Mouse (Mus musculus) forebrain, embryonic 16.5 days (tissue): ENCODE measurements around the gene Pola1. TPM values are rescaled to one million over a fixed set of nuclear protein-coding genes. Genes with fewer than 3 reads are reported as not detected.

ENCODE experiments used
- ATAC-seq: fragments of 200-750 bp; cut with Nextera tagmentation; 2 replicates; pipeline ENCODE4 v1.8.0; 2017; ENCODE audit warnings: mild to moderate bottlenecking, moderate library complexity
- H3K27ac ChIP-seq: fragments of 300-500 bp; sonication (generic); 2 replicates; pipeline ENCODE4 v1.5.1; 2014; ENCODE audit warnings: low read length, control low read depth
- H3K27me3 ChIP-seq: fragments of 300-500 bp; sonication (generic); replicated peaks from 2 replicates; pipeline ENCODE4 v1.6.1; 2014; ENCODE audit warnings: low read length; ENCODE audit not compliant: control insufficient read depth, insufficient read depth
- H3K36me3 ChIP-seq: fragments of 300-500 bp; sonication (generic); 2 replicates; pipeline ENCODE4 v1.6.1; 2014; ENCODE audit not compliant: control insufficient read depth, insufficient read depth
- H3K4me1 ChIP-seq: fragments of 300-500 bp; sonication (generic); replicated peaks from 2 replicates; pipeline ENCODE4 v1.6.1; 2014; ENCODE audit warnings: low read length; ENCODE audit not compliant: control insufficient read depth, insufficient read depth
- H3K4me2 ChIP-seq: fragments of 300-500 bp; sonication (generic); 2 replicates; pipeline ENCODE4 v1.6.1; 2014; ENCODE audit warnings: mild to moderate bottlenecking, low read length, control low read depth
- H3K4me3 ChIP-seq: fragments of 300-500 bp; sonication (generic); replicated peaks from 2 replicates; pipeline ENCODE4 v1.5.1; 2014; ENCODE audit warnings: mild to moderate bottlenecking, low read length, control low read depth
- H3K9ac ChIP-seq: fragments of 300-500 bp; sonication (generic); replicated peaks from 2 replicates; pipeline ENCODE4 v1.6.1; 2014; ENCODE audit warnings: low read depth, low read length, control low read depth
- H3K9me3 ChIP-seq: fragments of 300-500 bp; sonication (generic); 2 replicates; pipeline ENCODE4 v1.6.1; 2016; ENCODE audit warnings: low read length; ENCODE audit not compliant: control insufficient read depth
- WGBS: fragments of 180-500 bp; shearing (Covaris S2); extraction: QIAGEN DNeasy Blood & Tissue Kit; methylation state at CpG from one replicate; pipeline ENCODE4 v1.1.7; 2014; 5-methylcytosine and 5-hydroxymethylcytosine counted together
- polyA plus RNA-seq: library from polyadenylated mRNA; unstranded; fragments of >200 nt; fragmentation: Nextera tagmentation; extraction: Ambion mirVana; gene quantifications from 2 replicates; pipeline ENCODE4 v1.2.1, GENCODE M21; 2015

Pola1 gene
- polyA plus RNA-seq, 1 experiment from 2014 or later, result 10.8 TPM

DNA sequence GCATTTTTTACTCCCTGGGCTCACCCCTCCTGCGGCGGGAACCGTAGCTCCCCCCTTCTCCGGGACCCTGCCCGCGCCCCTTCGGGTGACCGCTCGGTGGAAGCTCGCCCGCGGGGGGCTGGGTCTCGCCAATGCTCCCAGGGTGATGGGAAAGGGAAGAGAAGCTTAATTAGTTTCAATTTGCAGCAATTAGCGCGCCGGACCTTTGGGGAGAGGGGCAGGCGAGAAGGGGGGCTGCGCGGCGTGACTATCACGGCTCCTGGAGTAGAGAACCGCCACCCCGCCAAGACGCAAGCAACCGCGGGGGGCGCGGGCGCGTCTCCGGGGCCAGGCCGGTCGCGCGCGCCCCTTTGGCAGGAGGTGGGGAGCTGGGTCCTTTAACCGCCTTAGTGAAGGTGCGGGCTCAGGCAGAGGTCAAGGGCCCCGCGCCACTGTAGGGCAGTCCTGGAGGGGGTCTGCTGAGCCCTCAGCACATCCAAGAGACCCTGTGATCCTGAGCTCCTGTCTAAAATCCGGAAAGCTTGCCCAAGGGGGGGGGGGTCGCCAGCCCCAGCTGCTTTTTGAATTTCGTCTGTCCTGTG is 332.8 kb downstream of the Pola1 start:
- Histone ChIP-seq H3K4me3 (peak overlapping the region; percentile 15), H3K27ac (peak overlapping the region; percentile 84), H3K4me1 (peaks cover 28% of the 10 kb centered on the region)

DNA sequence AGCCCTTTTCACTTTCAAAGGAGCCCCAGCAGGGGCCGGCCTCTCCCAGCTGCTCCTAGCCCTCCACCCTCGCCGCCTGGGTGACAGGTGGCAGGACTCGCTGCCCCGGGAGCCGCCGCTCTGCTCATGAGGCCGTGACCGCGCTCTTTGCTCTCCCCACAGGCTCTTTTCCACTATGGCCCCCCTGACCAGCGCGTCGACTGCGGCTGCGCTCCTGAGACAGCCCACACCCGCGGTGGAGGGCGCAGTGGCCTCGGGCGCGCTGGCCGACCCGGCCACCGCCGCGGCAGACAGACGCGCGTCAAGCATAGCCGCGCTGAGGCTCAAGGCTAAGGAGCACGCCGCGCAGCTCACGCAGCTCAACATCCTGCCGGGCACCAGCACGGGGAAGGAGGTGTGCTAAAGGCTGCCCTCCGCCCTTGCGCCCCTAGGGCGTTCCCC is 334.9 kb downstream of the Pola1 start:
- H3K4me3 ChIP-seq, result peak overlapping the region; percentile 32
- H3K9ac ChIP-seq, result peak overlapping the region; percentile 40
- H3K36me3 ChIP-seq, result no peaks in the 10 kb centered on the region
- peaks cover 28% of the 10 kb centered on the region for H3K4me1 ChIP-seq
- 24% methylated on average over 37 of the region's 40 CpGs for WGBS
- H3K27ac ChIP-seq, result peak overlapping the region; percentile 81
- H3K9me3 ChIP-seq, result no peaks in the 10 kb centered on the region
- H3K4me2 ChIP-seq, result peak overlapping the region; percentile 50
- ATAC-seq, result peak; percentile 2; the same call in 1 of the 2 replicates
- no peaks in the 10 kb centered on the region; the same call in 1 of the 2 replicates for H3K27me3 ChIP-seq

More for the DNA sequence above, 332.8 kb downstream of the Pola1 start:
- Histone ChIP-seq H3K4me2 (peak overlapping the region; percentile 41), H3K9ac (peak overlapping the region; percentile 39; the same call in 1 of the 2 replicates), H3K36me3 (no peaks in the 10 kb centered on the region), H3K27me3 (peaks cover 4% of the 10 kb centered on the region; the same call in 1 of the 2 replicates), H3K9me3 (no peaks in the 10 kb centered on the region)
- 12% methylated on average over 41 of the region's 43 CpGs for WGBS
- ATAC-seq, result peak; percentile 16

DNA sequence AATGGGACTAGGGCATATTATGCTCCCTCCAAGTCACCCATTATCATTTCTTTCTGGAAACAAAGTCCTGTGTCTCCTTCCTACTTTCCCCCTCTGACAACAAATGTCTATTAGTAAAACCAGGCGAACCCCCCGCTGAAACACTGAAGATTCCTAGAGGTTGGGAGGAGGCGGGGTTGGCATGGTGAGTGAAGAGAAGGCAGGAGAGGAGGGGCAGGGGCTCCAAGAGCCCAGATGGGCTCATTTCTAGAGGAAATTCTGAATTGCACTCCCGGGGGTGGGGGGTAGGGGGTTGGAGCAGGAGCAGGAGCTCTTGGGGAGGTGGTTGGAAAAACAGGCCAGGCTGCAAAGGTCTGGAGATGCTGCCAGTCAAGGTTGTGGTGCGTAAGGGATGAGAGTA is 336.1 kb downstream of the Pola1 start:
- Histone ChIP-seq H3K4me3 (peak overlapping the region; percentile 22; the same call in 1 of the 2 replicates), H3K27ac (peak overlapping the region; percentile 81), H3K4me1 (peaks cover 28% of the 10 kb centered on the region), H3K27me3 (no peaks in the 10 kb centered on the region; the same call in 1 of the 2 replicates), H3K9ac (peak overlapping the region; percentile 45; the same call in 1 of the 2 replicates), H3K4me2 (peak overlapping the region; percentile 47), H3K9me3 (no peaks in the 10 kb centered on the region), H3K36me3 (no peaks in the 10 kb centered on the region)
- peak; percentile 23 for ATAC-seq
- 11% methylated on average over 5 of the region's 5 CpGs for WGBS

DNA sequence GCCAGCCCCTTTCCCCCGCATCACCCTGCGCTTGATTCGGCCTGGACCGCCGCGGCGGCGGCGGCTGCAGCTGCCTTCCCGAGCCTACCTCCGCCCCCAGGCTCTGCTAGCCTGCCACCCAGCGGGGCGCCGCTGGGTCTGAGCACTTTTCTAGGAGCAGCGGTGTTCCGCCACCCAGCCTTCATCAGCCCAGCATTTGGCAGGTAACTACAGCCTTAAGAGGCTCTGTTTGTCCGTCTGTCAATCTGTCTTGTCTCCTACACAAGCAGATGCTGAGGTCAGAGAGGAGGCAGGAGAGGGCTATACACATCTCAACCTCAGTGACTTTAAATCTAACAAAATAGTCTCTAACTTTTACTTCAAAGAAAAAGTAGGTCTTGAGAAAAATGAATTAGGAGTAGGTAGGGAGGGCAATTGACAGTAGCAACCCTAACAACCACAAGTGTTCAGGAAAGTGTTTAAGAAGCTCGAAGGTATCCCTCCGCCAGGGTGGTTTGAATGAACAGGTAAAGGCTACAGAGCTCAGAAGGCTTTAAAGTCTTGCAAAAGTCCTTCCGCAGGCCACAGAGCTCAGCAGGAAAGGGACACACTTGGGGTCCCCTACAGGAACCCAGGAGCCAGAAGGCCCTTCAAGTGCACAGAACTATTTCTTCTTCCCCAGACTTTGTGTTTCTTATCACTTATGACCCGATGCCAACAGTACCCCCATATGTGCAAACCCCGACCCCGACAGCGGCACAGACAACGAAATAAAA is 337.0 kb downstream of the Pola1 start:
- Histone ChIP-seq H3K4me2 (peak overlapping the region; percentile 46), H3K27ac (peak overlapping the region; percentile 78), H3K9ac (peak overlapping the region; percentile 39), H3K36me3 (no peaks in the 10 kb centered on the region), H3K4me1 (peaks cover 25% of the 10 kb centered on the region), H3K9me3 (no peaks in the 10 kb centered on the region), H3K27me3 (no peaks in the 10 kb centered on the region; the same call in 1 of the 2 replicates), H3K4me3 (peak overlapping the region; percentile 26)
- no peak for ATAC-seq
- 33% methylated on average over 24 of the region's 25 CpGs for WGBS

DNA sequence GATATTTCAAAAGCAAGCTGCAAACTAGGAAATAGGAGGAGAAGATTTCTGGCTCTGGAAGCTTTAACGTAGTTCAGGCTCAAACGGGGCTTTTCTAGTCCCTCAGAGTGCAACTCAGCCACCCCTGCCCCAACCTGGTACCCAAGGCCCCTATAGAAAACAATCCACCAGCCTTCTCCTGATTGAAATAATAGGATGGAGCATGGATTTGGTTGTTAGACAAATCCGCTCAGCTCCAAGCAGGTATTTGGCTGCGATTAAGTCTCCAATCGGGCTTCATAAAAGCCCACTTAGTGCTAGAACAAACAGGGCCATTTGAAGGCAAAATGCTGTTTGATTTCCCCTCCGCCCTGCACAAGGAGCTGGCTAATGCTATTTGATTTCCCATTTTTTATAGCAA is 339.9 kb downstream of the Pola1 start:
- Histone ChIP-seq H3K4me3 (peak overlapping the region; percentile 48), H3K27me3 (no peaks in the 10 kb centered on the region; the same call in 1 of the 2 replicates), H3K9me3 (no peaks in the 10 kb centered on the region), H3K36me3 (no peaks in the 10 kb centered on the region), H3K9ac (peak overlapping the region; percentile 46), H3K4me1 (peaks cover 16% of the 10 kb centered on the region), H3K27ac (peak overlapping the region; percentile 69), H3K4me2 (peak overlapping the region; percentile 64)
- WGBS, result 26% methylated on average over 6 of the region's 6 CpGs
- no peak for ATAC-seq

DNA sequence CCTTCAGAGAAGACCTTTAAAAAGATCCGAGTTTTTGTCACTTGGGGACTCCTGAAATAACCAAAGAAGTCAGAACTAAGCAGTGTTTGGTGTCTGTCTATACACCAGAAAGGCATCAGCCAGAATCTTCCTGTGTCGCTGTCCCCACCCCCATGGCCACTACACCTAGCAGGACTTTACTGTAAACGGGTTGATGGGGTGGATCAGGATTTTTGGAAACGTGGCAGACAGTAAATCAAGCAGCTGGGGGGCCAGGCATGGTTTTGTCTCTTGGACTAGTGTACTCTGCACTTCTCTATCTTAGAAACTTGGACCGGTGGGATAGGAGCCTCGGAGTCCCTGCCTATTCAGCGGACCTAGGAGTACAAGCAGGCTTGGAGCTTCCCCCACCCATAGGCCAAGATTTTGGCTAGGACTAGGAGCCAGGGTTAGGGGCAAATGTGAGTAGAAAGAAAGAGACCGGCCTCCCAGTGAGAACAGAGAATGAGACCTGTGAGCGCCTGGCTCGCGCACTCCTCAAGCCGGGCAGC is 342.0 kb downstream of the Pola1 start:
- Histone ChIP-seq H3K4me1 (peaks cover 8% of the 10 kb centered on the region), H3K4me3 (peak overlapping the region; percentile 48), H3K9me3 (no peaks in the 10 kb centered on the region), H3K27ac (peak overlapping the region; percentile 80), H3K36me3 (no peaks in the 10 kb centered on the region), H3K27me3 (no peaks in the 10 kb centered on the region; the same call in 1 of the 2 replicates), H3K4me2 (peak overlapping the region; percentile 64), H3K9ac (peak overlapping the region; percentile 72)
- ATAC-seq, result no peak
- WGBS, result 16% methylated on average over 12 of the region's 12 CpGs

DNA sequence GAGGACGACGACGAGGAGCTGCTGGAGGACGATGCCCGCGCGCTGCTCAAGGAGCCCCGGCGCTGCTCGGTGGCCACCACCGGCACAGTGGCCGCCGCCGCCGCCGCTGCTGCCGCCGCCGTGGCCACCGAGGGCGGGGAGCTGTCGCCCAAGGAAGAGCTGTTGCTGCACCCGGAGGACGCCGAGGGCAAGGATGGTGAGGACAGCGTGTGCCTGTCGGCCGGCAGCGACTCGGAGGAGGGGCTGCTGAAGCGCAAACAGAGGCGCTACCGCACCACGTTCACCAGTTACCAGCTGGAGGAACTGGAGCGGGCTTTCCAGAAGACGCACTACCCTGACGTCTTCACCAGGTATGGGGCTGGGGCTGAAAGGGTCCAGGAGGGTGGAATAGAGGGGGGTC is 342.9 kb downstream of the Pola1 start:
- no peak for ATAC-seq

DNA sequence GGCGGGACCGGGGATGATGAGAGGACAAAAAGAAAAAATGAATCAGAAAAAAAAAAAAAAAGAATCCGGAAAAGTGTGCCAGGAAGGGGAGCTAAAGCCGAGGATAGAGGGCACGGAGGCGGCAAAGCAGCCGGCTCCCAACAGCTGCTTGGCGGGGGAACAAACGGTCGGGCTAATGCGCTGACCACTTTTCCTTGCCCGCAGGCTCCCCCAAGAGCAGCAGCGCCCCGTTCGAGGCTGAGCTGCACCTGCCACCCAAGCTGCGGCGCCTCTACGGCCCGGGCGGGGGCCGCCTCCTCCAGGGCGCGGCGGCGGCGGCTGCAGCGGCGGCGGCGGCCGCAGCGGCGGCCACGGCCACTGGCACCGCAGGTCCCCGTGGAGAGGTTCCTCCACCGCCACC is 343.6 kb downstream of the Pola1 start:
- Histone ChIP-seq H3K9ac (peak overlapping the region; percentile 72), H3K27me3 (no peaks in the 10 kb centered on the region; the same call in 1 of the 2 replicates), H3K27ac (peak overlapping the region; percentile 80), H3K36me3 (no peaks in the 10 kb centered on the region), H3K4me3 (peak overlapping the region; percentile 48), H3K4me2 (peak overlapping the region; percentile 64), H3K4me1 (peaks cover 6% of the 10 kb centered on the region), H3K9me3 (no peaks in the 10 kb centered on the region)
- 26% methylated on average over 20 of the region's 37 CpGs for WGBS
- ATAC-seq, result no peak

More for the DNA sequence above, 342.9 kb downstream of the Pola1 start:
- Histone ChIP-seq H3K9ac (peak overlapping the region; percentile 72), H3K36me3 (no peaks in the 10 kb centered on the region), H3K27me3 (no peaks in the 10 kb centered on the region; the same call in 1 of the 2 replicates), H3K4me1 (peaks cover 6% of the 10 kb centered on the region), H3K9me3 (no peaks in the 10 kb centered on the region), H3K27ac (peak overlapping the region; percentile 80), H3K4me3 (peak overlapping the region; percentile 48), H3K4me2 (peak overlapping the region; percentile 64)
- 13% methylated on average over 29 of the region's 37 CpGs for WGBS

DNA sequence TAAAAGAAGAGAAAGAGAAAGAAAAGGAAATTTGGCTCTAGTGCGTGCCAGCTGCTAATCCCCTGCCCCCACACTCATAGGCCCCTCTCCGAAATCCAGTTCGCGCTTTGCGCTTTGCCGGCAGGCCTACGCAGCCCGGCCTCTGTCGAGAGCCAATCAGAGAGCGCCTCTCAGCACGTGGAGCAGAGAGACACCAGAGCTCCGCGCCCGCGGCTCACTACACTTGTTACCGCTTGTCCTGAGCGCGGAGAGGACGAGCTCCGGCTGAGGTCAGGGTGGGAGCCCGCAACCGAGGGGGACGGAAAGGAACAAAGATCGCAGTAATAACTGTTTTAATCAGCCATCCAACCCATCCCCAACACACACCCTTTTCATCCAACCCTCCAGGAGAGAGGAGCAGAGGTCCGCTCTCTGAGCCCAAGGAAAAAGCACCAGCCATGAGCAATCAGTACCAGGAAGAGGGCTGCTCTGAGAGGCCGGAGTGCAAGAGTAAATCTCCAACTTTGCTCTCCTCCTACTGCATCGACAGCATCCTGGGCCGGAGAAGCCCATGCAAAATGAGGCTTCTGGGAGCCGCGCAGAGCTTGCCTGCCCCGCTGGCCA is 345.6 kb downstream of the Pola1 start, which contains the start of gene Arx:
Arx (plus strand) TSS at position 155 of the 603 bp plus-strand sequence.
- Histone ChIP-seq H3K4me2 (peak within 1 kb of the TSS; percentile 52), H3K36me3 (no peaks in the 10 kb centered on the region), H3K9ac (peak within 1 kb of the TSS; percentile 63), H3K4me1 (peaks cover 8% of the 10 kb centered on the region), H3K4me3 (peak within 1 kb of the TSS; percentile 48), H3K9me3 (no peaks in the 10 kb centered on the region), H3K27ac (peak within 1 kb of the TSS; percentile 60), H3K27me3 (no peaks in the 10 kb centered on the region)
- WGBS, result 22% methylated on average over 31 of the region's 31 CpGs
- ATAC-seq, result peak; percentile 92
